Mouse (Mus musculus) layer of hippocampus, adult 9-11 months (tissue): Measurements from ENCODE around the gene Gm6525.
A peak's percentile ranks its signal among the peaks of the same experiment; 100 is the strongest.

Source experiments
- DNase-seq: peaks from one replicate; pipeline ENCODE4 v3.0.0; 2022

Gene Gm6525

GRCm38 (mm10) chr3:84173581-84174154 lies at the start of gene Gm6525:
Gm6525 (plus strand) TSS chr3:84174104.
- no peak for DNase-seq

- DNase-seq = no peak
Observed at GRCm38 (mm10) chr3:84125704-84126289, 48.1 kb upstream of the Gm6525 start.

GRCm38 (mm10) chr3:84126721-84127120 lies 47.2 kb upstream of the Gm6525 start:
- DNase-seq = no peak

GRCm38 (mm10) chr3:84127431-84127830 lies 46.5 kb upstream of the Gm6525 start:
- no peak for DNase-seq

GRCm38 (mm10) chr3:84128871-84129870 lies 44.7 kb upstream of the Gm6525 start:
- DNase-seq = no peak

GRCm38 (mm10) chr3:84130776-84131175 lies 43.1 kb upstream of the Gm6525 start:
- no peak for DNase-seq

GRCm38 (mm10) chr3:84131369-84131768 lies 42.5 kb upstream of the Gm6525 start:
- DNase-seq = no peak

- DNase-seq = no peak
Observed at GRCm38 (mm10) chr3:84135387-84135786, 38.5 kb upstream of the Gm6525 start.

GRCm38 (mm10) chr3:84135933-84136332 lies 38.0 kb upstream of the Gm6525 start:
- DNase-seq = no peak

GRCm38 (mm10) chr3:84136509-84136908 lies 37.4 kb upstream of the Gm6525 start:
- no peak for DNase-seq

GRCm38 (mm10) chr3:84140947-84141346 lies 33.0 kb upstream of the Gm6525 start:
- no peak for DNase-seq

- DNase-seq = no peak
Observed at GRCm38 (mm10) chr3:84149831-84150230, 24.1 kb upstream of the Gm6525 start.

GRCm38 (mm10) chr3:84154721-84155141 lies 19.2 kb upstream of the Gm6525 start:
- DNase-seq = no peak

GRCm38 (mm10) chr3:84155146-84155545 lies 18.8 kb upstream of the Gm6525 start:
- no peak for DNase-seq

- DNase-seq = peak; percentile 95
Observed at GRCm38 (mm10) chr3:84155558-84156006, 18.3 kb upstream of the Gm6525 start, which contains the start of gene Mnd1. Mnd1 (minus strand) TSS chr3:84155786.

- DNase-seq = no peak
Observed at GRCm38 (mm10) chr3:84156105-84156504, 17.8 kb upstream of the Gm6525 start.

GRCm38 (mm10) chr3:84157011-84157410 lies 16.9 kb upstream of the Gm6525 start:
- DNase-seq = no peak

- DNase-seq = no peak
Observed at GRCm38 (mm10) chr3:84157559-84158350, 16.1 kb upstream of the Gm6525 start.

- DNase-seq = no peak
Observed at GRCm38 (mm10) chr3:84165391-84165790, 8.5 kb upstream of the Gm6525 start.

- peak; percentile 44 for DNase-seq
Observed at GRCm38 (mm10) chr3:84166073-84166472, 7.8 kb upstream of the Gm6525 start.

GRCm38 (mm10) chr3:84168943-84169342 lies 5.0 kb upstream of the Gm6525 start:
- DNase-seq = no peak

- no peak for DNase-seq
Observed at GRCm38 (mm10) chr3:84169393-84170005, 4.4 kb upstream of the Gm6525 start.
